Mouse (Mus musculus) adrenal gland, postnatal 4 days (tissue): ENCODE data around the gene Bcap31. TPM values are rescaled to one million over a fixed set of nuclear protein-coding genes. Genes with fewer than 3 reads are reported as not detected.

Source experiments
- total RNA-seq, 2 experiments: library from RNA; stranded (reverse); gene quantifications; 2 replicates each; pipeline ENCODE4 v1.2.3; 2021

Bcap31 gene
- total RNA-seq, 2 experiments from 2014 or later, result 175 to 197 TPM

Other genes with a start within 250 kb of the Bcap31 start
- 100 to 1,000 TPM; 245 to 273 TPM for gene Bgn, start 232.6 kb downstream of the Bcap31 start, total RNA-seq
- gene Atp2b3, start 213.1 kb downstream of the Bcap31 start, total RNA-seq, result 10 to 100 TPM; 20.3 to 22.6 TPM
- gene Dusp9, start 76.8 kb downstream of the Bcap31 start, total RNA-seq, result 1 to 10 TPM; 2.1 to 4.1 TPM
- 10 to 100 TPM; 21.1 to 21.3 TPM for gene Pnck, start 56.1 kb downstream of the Bcap31 start, total RNA-seq
- 10 to 100 TPM; 66.1 to 78.9 TPM for gene Slc6a8, start 43.0 kb downstream of the Bcap31 start, total RNA-seq
- gene Abcd1, start 422 bp upstream of the Bcap31 start, total RNA-seq, result 10 to 100 TPM; 28.9 to 29.6 TPM
- 1 to 10 TPM; 2.2 to 2.6 TPM for gene Plxnb3, start 40.9 kb upstream of the Bcap31 start, total RNA-seq
- 1 to 10 TPM; 2.7 to 4.6 TPM for gene Srpk3, start 58.2 kb upstream of the Bcap31 start, total RNA-seq
- 100 to 1,000 TPM; 296 to 313 TPM for gene Idh3g, start 70.7 kb upstream of the Bcap31 start, total RNA-seq
- gene Ssr4, start 70.9 kb upstream of the Bcap31 start, total RNA-seq, result 100 to 1,000 TPM; 182 to 189 TPM
- gene Pdzd4, start 108.8 kb upstream of the Bcap31 start, total RNA-seq, result 1 to 10 TPM; 8.2 to 9.8 TPM
- under 1 TPM in 1 of 2 experiments, not detected in 1; 0.76 TPM for gene Avpr2, start 175.9 kb upstream of the Bcap31 start, total RNA-seq
- 10 to 100 TPM; 27.6 to 45.7 TPM for gene L1cam, start 179.9 kb upstream of the Bcap31 start, total RNA-seq
- gene Arhgap4, start 205.7 kb upstream of the Bcap31 start, total RNA-seq, result 10 to 100 TPM in 1 of 2 experiments, 1 to 10 TPM in 1; 6.6 to 10.1 TPM
- 100 to 1,000 TPM in 1 of 2 experiments, 10 to 100 TPM in 1; 98.4 to 104 TPM for gene Naa10, start 205.8 kb upstream of the Bcap31 start, total RNA-seq
- 10 to 100 TPM; 30.4 to 30.8 TPM for gene Renbp, start 214.7 kb upstream of the Bcap31 start, total RNA-seq